Mouse (Mus musculus): ENCODE measurements around the gene Lst1. TPM values are rescaled to one million over a fixed set of nuclear protein-coding genes. Genes with fewer than 3 reads are reported as not detected.

The Lst1 gene
- polyA plus RNA-seq, 1 experiment from 2014 or later = 3.8 TPM

- Histone ChIP-seq H3K36me3 (ENCODE audit: control insufficient read depth, insufficient read depth, low read length) (no peaks in the 10 kb centered on the region), H3K27ac (ENCODE audit: low read depth, low read length) (no peak overlapping the region), H3K9ac (ENCODE audit: low read length) (peak overlapping the region; percentile 32), H3K4me2 (ENCODE audit: low read depth, low read length, severe bottlenecking) (peak overlapping the region; percentile 59), H3K27me3 (ENCODE audit: control insufficient read depth, insufficient read depth, low read length) (peaks cover 18% of the 10 kb centered on the region), H3K9me3 (ENCODE audit: control insufficient read depth, low read length) (no peaks in the 10 kb centered on the region), H3K4me1 (replicated peaks; ENCODE audit: control insufficient read depth, insufficient read depth, low read length) (peaks cover 3% of the 10 kb centered on the region; the same call in 1 of the 2 replicates), H3K4me3 (ENCODE audit: low read depth, low read length) (peak overlapping the region; percentile 32)
- ATAC-seq (replicated peaks; ENCODE audit: low FRiP score) = no peak
- no peak for DNase-seq (ENCODE audit: low spot score)
- 49% methylated on average over 18 of the region's 19 CpGs for WGBS
These were observed 6.8 kb upstream of the Lst1 start for GRCm38 (mm10) chr17:35194844-35195630.

GRCm38 (mm10) chr17:35193881-35194843, 5.9 kb upstream of the Lst1 start, which contains the start of gene Ltb:
Gene Ltb, plus strand, starts transcription at chr17:35194439.
- H3K9ac ChIP-seq (ENCODE audit: low read length) = no peak within 1 kb of the TSS; the same call in 1 of the 2 replicates
- H3K4me1 ChIP-seq (replicated peaks; ENCODE audit: control insufficient read depth, insufficient read depth, low read length) = peaks cover 3% of the 10 kb centered on the region; the same call in 1 of the 2 replicates
- H3K27me3 ChIP-seq (ENCODE audit: control insufficient read depth, insufficient read depth, low read length) = peaks cover 18% of the 10 kb centered on the region
- H3K4me3 ChIP-seq (ENCODE audit: low read depth, low read length) = no peak within 1 kb of the TSS
- peak within 1 kb of the TSS; percentile 59; the same call in 1 of the 2 replicates for H3K4me2 ChIP-seq (ENCODE audit: low read depth, low read length, severe bottlenecking)
- H3K9me3 ChIP-seq (ENCODE audit: control insufficient read depth, low read length) = no peaks in the 10 kb centered on the region
- DNase-seq (ENCODE audit: low spot score) (no peak), ATAC-seq (replicated peaks; ENCODE audit: low FRiP score) (no peak)
- no peak within 1 kb of the TSS for H3K27ac ChIP-seq (ENCODE audit: low read depth, low read length)
- WGBS = 80% methylated on average over 28 of the region's 28 CpGs
- no peaks in the 10 kb centered on the region for H3K36me3 ChIP-seq (ENCODE audit: control insufficient read depth, insufficient read depth, low read length)

DNA sequence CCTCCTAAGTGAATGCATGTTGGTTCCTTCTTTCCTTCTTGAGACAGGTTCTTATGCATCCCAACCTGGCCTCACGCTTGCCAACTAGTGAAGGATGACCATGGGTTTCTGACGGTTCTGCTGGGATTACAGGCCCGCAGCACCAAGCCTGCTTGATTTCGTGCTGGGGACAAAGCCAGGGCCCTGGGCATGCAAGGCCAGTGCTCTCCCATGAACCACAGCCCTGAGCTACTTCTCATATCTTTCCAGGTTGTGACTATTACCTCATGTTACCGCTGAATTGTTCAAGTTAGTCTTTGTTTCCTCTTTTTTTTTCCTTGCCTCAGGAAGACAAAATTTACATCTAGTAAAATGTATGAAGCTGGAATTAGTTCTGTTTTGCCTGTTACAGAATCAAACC, 4.7 kb upstream of the Lst1 start:
- no peaks in the 10 kb centered on the region for H3K36me3 ChIP-seq (ENCODE audit: control insufficient read depth, insufficient read depth, low read length)
- H3K27ac ChIP-seq (ENCODE audit: low read depth, low read length) = no peak overlapping the region
- peaks cover 18% of the 10 kb centered on the region for H3K27me3 ChIP-seq (ENCODE audit: control insufficient read depth, insufficient read depth, low read length)
- no peak overlapping the region for H3K4me2 ChIP-seq (ENCODE audit: low read depth, low read length, severe bottlenecking)
- no peak overlapping the region for H3K9ac ChIP-seq (ENCODE audit: low read length)
- H3K4me1 ChIP-seq (replicated peaks; ENCODE audit: control insufficient read depth, insufficient read depth, low read length) = peaks cover 3% of the 10 kb centered on the region; the same call in 1 of the 2 replicates
- no peak for DNase-seq (ENCODE audit: low spot score)
- no peak overlapping the region for H3K4me3 ChIP-seq (ENCODE audit: low read depth, low read length)
- ATAC-seq (replicated peaks; ENCODE audit: low FRiP score) = no peak
- no peaks in the 10 kb centered on the region for H3K9me3 ChIP-seq (ENCODE audit: control insufficient read depth, low read length)
- WGBS = 87% methylated on average over 5 of the region's 5 CpGs

- Histone ChIP-seq H3K4me1 (replicated peaks; ENCODE audit: control insufficient read depth, insufficient read depth, low read length) (peaks cover 3% of the 10 kb centered on the region; the same call in 1 of the 2 replicates), H3K9me3 (ENCODE audit: control insufficient read depth, low read length) (no peaks in the 10 kb centered on the region), H3K4me2 (ENCODE audit: low read depth, low read length, severe bottlenecking) (no peak overlapping the region), H3K4me3 (ENCODE audit: low read depth, low read length) (no peak overlapping the region), H3K36me3 (ENCODE audit: control insufficient read depth, insufficient read depth, low read length) (no peaks in the 10 kb centered on the region), H3K27ac (ENCODE audit: low read depth, low read length) (no peak overlapping the region), H3K27me3 (ENCODE audit: control insufficient read depth, insufficient read depth, low read length) (peaks cover 18% of the 10 kb centered on the region), H3K9ac (ENCODE audit: low read length) (no peak overlapping the region)
- DNase-seq (ENCODE audit: low spot score) = no peak
- WGBS = 66% methylated on average over 2 of the region's 2 CpGs
- no peak for ATAC-seq (replicated peaks; ENCODE audit: low FRiP score)
These were observed 3.5 kb upstream of the Lst1 start for GRCm38 (mm10) chr17:35191723-35192122.

DNA sequence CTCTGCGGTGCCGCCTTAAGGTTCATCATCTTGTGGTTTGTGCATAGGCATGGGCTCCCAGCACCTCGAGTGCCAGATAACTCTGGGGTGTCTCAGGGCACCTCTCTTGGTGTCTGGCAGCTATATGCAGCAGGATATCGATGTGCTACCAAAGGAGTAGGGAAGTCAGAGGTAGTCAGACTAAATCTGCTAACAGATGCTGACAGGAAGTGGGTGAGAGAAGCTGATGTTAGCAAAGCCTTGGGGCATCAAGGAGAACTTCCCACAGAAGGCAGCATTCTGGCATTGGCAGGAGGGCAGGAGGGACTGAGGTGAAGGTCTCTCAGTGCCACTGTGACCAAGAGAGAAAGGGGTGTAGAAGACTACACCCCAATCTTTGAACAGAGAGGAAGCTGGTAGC, 1.9 kb upstream of the Lst1 start:
- no peak overlapping the region for H3K27ac ChIP-seq (ENCODE audit: low read depth, low read length)
- no peak for DNase-seq (ENCODE audit: low spot score)
- H3K27me3 ChIP-seq (ENCODE audit: control insufficient read depth, insufficient read depth, low read length) = peaks cover 2% of the 10 kb centered on the region; the same call in 1 of the 2 replicates
- no peak overlapping the region for H3K4me3 ChIP-seq (ENCODE audit: low read depth, low read length)
- no peak overlapping the region for H3K4me2 ChIP-seq (ENCODE audit: low read depth, low read length, severe bottlenecking)
- no peaks in the 10 kb centered on the region for H3K9me3 ChIP-seq (ENCODE audit: control insufficient read depth, low read length)
- 77% methylated on average over 4 of the region's 4 CpGs for WGBS
- H3K4me1 ChIP-seq (replicated peaks; ENCODE audit: control insufficient read depth, insufficient read depth, low read length) = peaks cover 3% of the 10 kb centered on the region; the same call in 1 of the 2 replicates
- ATAC-seq (replicated peaks; ENCODE audit: low FRiP score) = no peak
- no peaks in the 10 kb centered on the region for H3K36me3 ChIP-seq (ENCODE audit: control insufficient read depth, insufficient read depth, low read length)
- H3K9ac ChIP-seq (ENCODE audit: low read length) = no peak overlapping the region

GRCm38 (mm10) chr17:35189186-35189585, 947 bp upstream of the Lst1 start:
- Histone ChIP-seq H3K27me3 (ENCODE audit: control insufficient read depth, insufficient read depth, low read length) (no peaks in the 10 kb centered on the region), H3K9ac (ENCODE audit: low read length) (no peak overlapping the region), H3K4me1 (replicated peaks; ENCODE audit: control insufficient read depth, insufficient read depth, low read length) (peaks cover 3% of the 10 kb centered on the region; the same call in 1 of the 2 replicates), H3K36me3 (ENCODE audit: control insufficient read depth, insufficient read depth, low read length) (no peaks in the 10 kb centered on the region), H3K9me3 (ENCODE audit: control insufficient read depth, low read length) (no peaks in the 10 kb centered on the region), H3K4me3 (ENCODE audit: low read depth, low read length) (no peak overlapping the region), H3K27ac (ENCODE audit: low read depth, low read length) (no peak overlapping the region), H3K4me2 (ENCODE audit: low read depth, low read length, severe bottlenecking) (no peak overlapping the region)
- DNase-seq (ENCODE audit: low spot score) = no peak
- WGBS = 72% methylated on average over 1 of the region's 1 CpGs
- ATAC-seq (replicated peaks; ENCODE audit: low FRiP score) = no peak

DNA sequence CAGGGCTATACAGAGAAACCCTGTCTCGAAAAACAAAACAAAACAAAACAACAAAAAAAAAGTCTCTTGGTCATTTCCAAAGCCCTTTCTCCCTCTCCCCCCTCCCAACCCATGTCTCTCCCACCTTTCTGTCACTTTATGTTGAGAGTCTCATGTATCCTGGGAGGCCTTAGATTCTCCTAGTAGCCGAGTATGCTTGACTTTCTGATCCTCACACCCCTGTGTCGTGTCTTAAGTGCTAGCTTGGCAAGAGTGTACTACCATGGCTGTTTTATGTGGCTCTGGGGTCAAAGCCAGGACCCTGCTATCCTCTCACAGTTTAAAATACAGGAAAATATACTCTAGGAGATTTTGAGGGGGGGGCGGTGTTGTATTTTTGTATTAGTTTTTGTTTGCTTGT, 894 bp downstream of the Lst1 start:
- H3K27ac ChIP-seq (ENCODE audit: low read depth, low read length) = no peak overlapping the region
- no peaks in the 10 kb centered on the region for H3K27me3 ChIP-seq (ENCODE audit: control insufficient read depth, insufficient read depth, low read length)
- no peaks in the 10 kb centered on the region for H3K9me3 ChIP-seq (ENCODE audit: control insufficient read depth, low read length)
- H3K36me3 ChIP-seq (ENCODE audit: control insufficient read depth, insufficient read depth, low read length) = no peaks in the 10 kb centered on the region
- H3K4me3 ChIP-seq (ENCODE audit: low read depth, low read length) = no peak overlapping the region
- DNase-seq (ENCODE audit: low spot score) (no peak), ATAC-seq (replicated peaks; ENCODE audit: low FRiP score) (no peak)
- no peak overlapping the region for H3K4me2 ChIP-seq (ENCODE audit: low read depth, low read length, severe bottlenecking)
- H3K4me1 ChIP-seq (replicated peaks; ENCODE audit: control insufficient read depth, insufficient read depth, low read length) = peaks cover 3% of the 10 kb centered on the region; the same call in 1 of the 2 replicates
- WGBS = 72% methylated on average over 4 of the region's 4 CpGs
- no peak overlapping the region for H3K9ac ChIP-seq (ENCODE audit: low read length)

DNA sequence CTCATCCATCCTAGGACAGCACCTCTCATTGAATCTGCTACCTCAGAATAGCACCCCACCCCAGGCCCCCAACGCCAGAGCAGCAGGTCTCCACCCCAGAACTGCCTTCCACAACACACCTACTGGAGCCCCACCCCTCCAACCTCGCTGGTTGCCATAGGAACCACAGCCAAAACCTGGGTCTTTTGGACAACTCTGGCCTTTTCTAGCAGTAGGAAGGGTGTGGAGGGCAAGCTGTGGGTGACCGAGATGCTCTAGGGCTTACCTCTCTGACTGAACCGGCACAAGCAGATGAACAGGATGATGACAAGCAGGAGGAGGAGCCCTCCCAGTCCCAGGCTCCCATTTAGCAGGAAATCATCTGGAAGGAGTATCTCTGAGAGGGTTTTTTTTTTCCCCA, 1.6 kb downstream of the Lst1 start:
- WGBS = 0% methylated on average over 4 of the region's 4 CpGs
- no peaks in the 10 kb centered on the region for H3K27me3 ChIP-seq (ENCODE audit: control insufficient read depth, insufficient read depth, low read length)
- H3K4me1 ChIP-seq (replicated peaks; ENCODE audit: control insufficient read depth, insufficient read depth, low read length) = peaks cover 3% of the 10 kb centered on the region; the same call in 1 of the 2 replicates
- H3K27ac ChIP-seq (ENCODE audit: low read depth, low read length) = peak overlapping the region; percentile 53; the same call in 1 of the 2 replicates
- H3K9me3 ChIP-seq (ENCODE audit: control insufficient read depth, low read length) = no peaks in the 10 kb centered on the region
- H3K4me2 ChIP-seq (ENCODE audit: low read depth, low read length, severe bottlenecking) = peak overlapping the region; percentile 42
- H3K4me3 ChIP-seq (ENCODE audit: low read depth, low read length) = peak overlapping the region; percentile 26
- no peak for ATAC-seq (replicated peaks; ENCODE audit: low FRiP score)
- H3K36me3 ChIP-seq (ENCODE audit: control insufficient read depth, insufficient read depth, low read length) = no peaks in the 10 kb centered on the region
- no peak for DNase-seq (ENCODE audit: low spot score)
- no peak overlapping the region; the same call in 1 of the 2 replicates for H3K9ac ChIP-seq (ENCODE audit: low read length)
